Mouse (Mus musculus) hindbrain, embryonic 14.5 days (tissue): ENCODE measurements around the gene Arhgap9. TPM values are rescaled to one million over a fixed set of nuclear protein-coding genes. Genes with fewer than 3 reads are reported as not detected.

Source experiments
- ATAC-seq: fragments of 200-750 bp; cut with Nextera tagmentation; 2 replicates; pipeline ENCODE4 v1.8.0; 2017; ENCODE audit warnings: moderate number of reproducible peaks, mild to moderate bottlenecking, moderate TSS enrichment, moderate library complexity; ENCODE audit not compliant: low FRiP score
- DNase-seq: peaks from one replicate; pipeline ENCODE4 v3.0.0-alpha.2; 2015; ENCODE audit warnings: low spot score
- H3K27ac ChIP-seq: fragments of 300-500 bp; sonication (generic); 2 replicates; pipeline ENCODE4 v1.5.1; 2014; ENCODE audit warnings: mild to moderate bottlenecking, moderate library complexity
- H3K27me3 ChIP-seq: fragments of 300-500 bp; sonication (generic); 2 replicates; pipeline ENCODE4 v1.6.1; 2014; ENCODE audit warnings: mild to moderate bottlenecking, low read length, mixed read lengths; ENCODE audit not compliant: control insufficient read depth, insufficient read depth
- H3K36me3 ChIP-seq: fragments of 300-500 bp; sonication (generic); replicated peaks from 2 replicates; pipeline ENCODE4 v1.6.1; 2014; ENCODE audit not compliant: control insufficient read depth, insufficient read depth
- H3K4me1 ChIP-seq: fragments of 300-500 bp; sonication (generic); replicated peaks from 2 replicates; pipeline ENCODE4 v1.6.1; 2014; ENCODE audit warnings: antibody characterized with exemption, low read length, mixed read lengths; ENCODE audit not compliant: control insufficient read depth, insufficient read depth
- H3K4me2 ChIP-seq: fragments of 300-500 bp; sonication (generic); replicated peaks from 2 replicates; pipeline ENCODE4 v1.6.1; 2014; ENCODE audit warnings: mild to moderate bottlenecking, moderate library complexity
- H3K4me3 ChIP-seq: fragments of 300-500 bp; sonication (generic); replicated peaks from 2 replicates; pipeline ENCODE4 v1.5.1; 2014; ENCODE audit warnings: mild to moderate bottlenecking, low read length
- H3K9ac ChIP-seq: fragments of 300-500 bp; sonication (generic); 2 replicates; pipeline ENCODE4 v1.6.1; 2014
- H3K9me3 ChIP-seq: fragments of 300-500 bp; sonication (generic); 2 replicates; pipeline ENCODE4 v1.6.1; 2016; ENCODE audit warnings: low read length; ENCODE audit not compliant: control insufficient read depth
- WGBS: fragments of 180-500 bp; shearing (Covaris S2); extraction: QIAGEN DNeasy Blood & Tissue Kit; methylation state at CpG from one replicate; pipeline ENCODE4 v1.1.7; 2014; 5-methylcytosine and 5-hydroxymethylcytosine counted together
- polyA plus RNA-seq: library from polyadenylated mRNA; unstranded; fragments of >200 nt; fragmentation: Nextera tagmentation; extraction: Ambion mirVana; gene quantifications from 2 replicates; pipeline ENCODE4 v1.2.1, GENCODE M21; 2014

Arhgap9 gene
- polyA plus RNA-seq, 1 experiment from 2014 or later: 0.88 TPM

- H3K9ac ChIP-seq: no peak overlapping the region
- ATAC-seq (no peak), DNase-seq (no peak)
- no peaks in the 10 kb centered on the region for H3K36me3 ChIP-seq
- H3K4me3 ChIP-seq: no peak overlapping the region
- peaks cover 75% of the 10 kb centered on the region for H3K27me3 ChIP-seq
- 0 out of 2 replicates have a peak, but pooled peaks cover 4% of the 10 kb centered on the region for H3K9me3 ChIP-seq
- no peak overlapping the region for H3K27ac ChIP-seq
- 51% methylated on average over 18 of the region's 18 CpGs for WGBS
- no peak overlapping the region for H3K4me2 ChIP-seq
- H3K4me1 ChIP-seq: peaks cover 7% of the 10 kb centered on the region
These were observed 5.8 kb downstream of the Arhgap9 start for GRCm38 (mm10) chr10:127327461-127328145.

GRCm38 (mm10) chr10:127330212-127330611 lies 8.4 kb downstream of the Arhgap9 start:
- Histone ChIP-seq H3K4me2 (no peak overlapping the region), H3K9ac (no peak overlapping the region), H3K27me3 (peaks cover 51% of the 10 kb centered on the region), H3K27ac (no peak overlapping the region), H3K36me3 (no peaks in the 10 kb centered on the region), H3K4me1 (peaks cover 7% of the 10 kb centered on the region), H3K4me3 (no peak overlapping the region), H3K9me3 (0 out of 2 replicates have a peak, but pooled peaks cover 4% of the 10 kb centered on the region)
- DNase-seq: no peak
- 78% methylated on average over 7 of the region's 7 CpGs for WGBS
- ATAC-seq: no peak

GRCm38 (mm10) chr10:127332211-127332874 lies 10.6 kb downstream of the Arhgap9 start:
- ATAC-seq (no peak), DNase-seq (no peak)
- Histone ChIP-seq H3K4me2 (peak overlapping the region; percentile 42), H3K4me1 (no peaks in the 10 kb centered on the region), H3K27ac (no peak overlapping the region), H3K4me3 (0 out of 2 replicates have a peak overlapping the region, but pooled peaks have one; percentile 11), H3K9me3 (no peaks in the 10 kb centered on the region), H3K9ac (peak overlapping the region; percentile 34), H3K36me3 (no peaks in the 10 kb centered on the region), H3K27me3 (peaks cover 30% of the 10 kb centered on the region)
- 32% methylated on average over 31 of the region's 31 CpGs for WGBS

- peaks cover 22% of the 10 kb centered on the region for H3K27me3 ChIP-seq
- no peak overlapping the region for H3K27ac ChIP-seq
- no peak overlapping the region for H3K4me2 ChIP-seq
- no peak overlapping the region for H3K4me3 ChIP-seq
- no peak for DNase-seq
- ATAC-seq: no peak
- H3K4me1 ChIP-seq: no peaks in the 10 kb centered on the region
- 72% methylated on average over 5 of the region's 5 CpGs for WGBS
- H3K9me3 ChIP-seq: no peaks in the 10 kb centered on the region
- H3K9ac ChIP-seq: no peak overlapping the region
- H3K36me3 ChIP-seq: no peaks in the 10 kb centered on the region
These were observed 11.4 kb downstream of the Arhgap9 start for GRCm38 (mm10) chr10:127333152-127333551.

GRCm38 (mm10) chr10:127335271-127335670 lies 13.5 kb downstream of the Arhgap9 start:
- Histone ChIP-seq H3K27ac (no peak overlapping the region), H3K4me3 (no peak overlapping the region), H3K4me1 (peaks cover 14% of the 10 kb centered on the region; the same call in 1 of the 2 replicates), H3K9ac (no peak overlapping the region), H3K9me3 (no peaks in the 10 kb centered on the region), H3K4me2 (no peak overlapping the region), H3K27me3 (peaks cover 14% of the 10 kb centered on the region), H3K36me3 (no peaks in the 10 kb centered on the region)
- 54% methylated on average over 1 of the region's 1 CpGs for WGBS
- DNase-seq (no peak), ATAC-seq (no peak)

- Histone ChIP-seq H3K9me3 (no peaks in the 10 kb centered on the region), H3K4me1 (peaks cover 18% of the 10 kb centered on the region; the same call in 1 of the 2 replicates), H3K27ac (no peak overlapping the region), H3K9ac (no peak overlapping the region), H3K36me3 (no peaks in the 10 kb centered on the region), H3K27me3 (peaks cover 30% of the 10 kb centered on the region), H3K4me3 (no peak overlapping the region), H3K4me2 (no peak overlapping the region)
- no peak for DNase-seq
- no peak for ATAC-seq
- WGBS: 69% methylated on average over 5 of the region's 5 CpGs
These were observed 15.2 kb downstream of the Arhgap9 start for GRCm38 (mm10) chr10:127336952-127337351.

- peaks cover 37% of the 10 kb centered on the region for H3K27me3 ChIP-seq
- H3K27ac ChIP-seq: no peak overlapping the region
- no peak overlapping the region for H3K4me3 ChIP-seq
- H3K9ac ChIP-seq: no peak overlapping the region
- no peaks in the 10 kb centered on the region for H3K9me3 ChIP-seq
- H3K36me3 ChIP-seq: no peaks in the 10 kb centered on the region
- 84% methylated on average over 6 of the region's 6 CpGs for WGBS
- peaks cover 18% of the 10 kb centered on the region; the same call in 1 of the 2 replicates for H3K4me1 ChIP-seq
- DNase-seq: no peak
- no peak for ATAC-seq
- no peak overlapping the region for H3K4me2 ChIP-seq
These were observed 15.9 kb downstream of the Arhgap9 start for GRCm38 (mm10) chr10:127337536-127338099.

- Histone ChIP-seq H3K4me3 (peak overlapping the region; percentile 31), H3K36me3 (no peaks in the 10 kb centered on the region), H3K9ac (0 out of 2 replicates have a peak overlapping the region, but pooled peaks have one; percentile 31), H3K27ac (peak overlapping the region; percentile 61), H3K4me2 (peak overlapping the region; percentile 52), H3K9me3 (no peaks in the 10 kb centered on the region), H3K27me3 (peaks cover 37% of the 10 kb centered on the region), H3K4me1 (peaks cover 18% of the 10 kb centered on the region; the same call in 1 of the 2 replicates)
- under 1% methylated on average over 31 of the region's 31 CpGs for WGBS
- DNase-seq (peak; percentile 93), ATAC-seq (peak; percentile 82)
These were observed 17.3 kb downstream of the Arhgap9 start for GRCm38 (mm10) chr10:127338930-127339682.
